8 mouse cellular contexts compared by ENCODE assay signal in genomic region chr4:48472792-48473650, GRCm38 (mm10). TPM values are rescaled to one million over a fixed set of nuclear protein-coding genes. Genes with fewer than 3 reads are reported as not detected.
DNase-seq lines count a peak whose midpoint lies in the region; ATAC-seq lines count a peak whose summit lies in the region.

Gene Tex10 (minus strand): TSS chr4:48473459.

- H3K9ac ChIP-seq in heart, embryonic 14.5 days (ENCODE audit: low read length), result peak within 1 kb of the TSS; percentile 97
- H3K9ac ChIP-seq in liver, embryonic 13.5 days, result peak within 1 kb of the TSS; percentile 97
- H3K9ac ChIP-seq in stomach, embryonic 16.5 days (ENCODE audit: low read length), result peak within 1 kb of the TSS; percentile 97

- H3K27me3 ChIP-seq in heart, embryonic 14.5 days (ENCODE audit: control insufficient read depth, insufficient read depth, low read length), result no peaks in the 10 kb centered on the region
- H3K27me3 ChIP-seq in liver, embryonic 13.5 days, result no peaks in the 10 kb centered on the region
- H3K27me3 ChIP-seq in stomach, embryonic 16.5 days (ENCODE audit: control insufficient read depth, insufficient read depth, low read length), result no peaks in the 10 kb centered on the region

- under 1% methylated on average over 89 of the region's 89 CpGs for WGBS in heart, embryonic 14.5 days
- WGBS in liver, embryonic 13.5 days (ENCODE audit: insufficient replicate concordance), result under 1% methylated on average over 89 of the region's 89 CpGs
- WGBS in stomach, embryonic 16.5 days, result under 1% methylated on average over 89 of the region's 89 CpGs

- ATAC-seq in CD4-positive, CD25-positive, alpha-beta regulatory T cell, adult 4 months, result peak; percentile 91
- peak; percentile 93 for ATAC-seq in heart, embryonic 14.5 days (ENCODE audit: insufficient number of reproducible peaks, insufficient read depth, low FRiP score, low read depth)
- peak; percentile 90 for ATAC-seq in liver, embryonic 13.5 days (ENCODE audit: low read depth)
- ATAC-seq in stomach, embryonic 16.5 days (ENCODE audit: insufficient read depth, low FRiP score), result peak; percentile 97

- peak; percentile 65 for DNase-seq in c-Kit-negative CD71-positive TER-119-positive erythroid progenitor cells, embryonic 14.5 days (ENCODE audit: low read depth, low spot score)
- peak; percentile 63 for DNase-seq in fibroblast of lung, adult 2 months (ENCODE audit: low read depth)
- DNase-seq in kidney, postnatal 14 days, result peak; percentile 93
- peak; percentile 83 for DNase-seq in liver, embryonic 13.5 days
- peak; percentile 95 for DNase-seq in neural tube, embryonic 10.5 days (ENCODE audit: extremely low spot score, low spot score)

- H3K4me1 ChIP-seq in heart, embryonic 14.5 days (ENCODE audit: control insufficient read depth in 2 of 2, insufficient read depth in 2 of 2, low read length in 2 of 2), result peaks cover 0 to 15% of the 10 kb centered on the region in 2 experiments; a peak in 2 of 4 replicates
- H3K4me1 ChIP-seq in liver, embryonic 13.5 days (replicated peaks), result peaks cover 16% of the 10 kb centered on the region
- peaks cover 14% of the 10 kb centered on the region for H3K4me1 ChIP-seq in stomach, embryonic 16.5 days (ENCODE audit: control insufficient read depth, insufficient read depth, low read length)

- H3K4me2 ChIP-seq in heart, embryonic 14.5 days (ENCODE audit: low read length), result peak within 1 kb of the TSS; percentile 93
- peak within 1 kb of the TSS; percentile 92 for H3K4me2 ChIP-seq in liver, embryonic 13.5 days
- H3K4me2 ChIP-seq in stomach, embryonic 16.5 days (ENCODE audit: low read depth, low read length), result peak within 1 kb of the TSS; percentile 81

- H3K4me3 ChIP-seq in heart, embryonic 14.5 days (ENCODE audit: control insufficient read depth in 1 of 2, insufficient read depth in 1 of 2, low read depth in 1 of 2, low read length in 2 of 2), result peak within 1 kb of the TSS; percentile 88 to 99
- H3K4me3 ChIP-seq in liver, embryonic 13.5 days (replicated peaks), result peak within 1 kb of the TSS; percentile 96
- peak within 1 kb of the TSS; percentile 98 for H3K4me3 ChIP-seq in stomach, embryonic 16.5 days (replicated peaks; ENCODE audit: low read length)

- peaks cover 8% of the 10 kb centered on the region for H3K36me3 ChIP-seq in heart, embryonic 14.5 days (ENCODE audit: control insufficient read depth, insufficient read depth, low read length)
- H3K36me3 ChIP-seq in liver, embryonic 13.5 days, result peaks cover 8% of the 10 kb centered on the region
- H3K36me3 ChIP-seq in stomach, embryonic 16.5 days (ENCODE audit: control insufficient read depth, insufficient read depth, low read length), result no peaks in the 10 kb centered on the region

- H3K27ac ChIP-seq in heart, embryonic 14.5 days (replicated peaks in 1 of 2; ENCODE audit: control insufficient read depth in 1 of 2, insufficient read depth in 1 of 2, low read depth in 2 of 2, low read length in 2 of 2), result peak within 1 kb of the TSS; percentile 52 to 78; a peak in 3 of 4 replicates
- H3K27ac ChIP-seq in liver, embryonic 13.5 days, result peak within 1 kb of the TSS; percentile 82
- peak within 1 kb of the TSS; percentile 86 for H3K27ac ChIP-seq in stomach, embryonic 16.5 days (ENCODE audit: low read length)

- no peaks in the 10 kb centered on the region for H3K9me3 ChIP-seq in heart, embryonic 14.5 days (ENCODE audit: control insufficient read depth, low read length)
- H3K9me3 ChIP-seq in liver, embryonic 13.5 days (replicated peaks), result no peaks in the 10 kb centered on the region
- H3K9me3 ChIP-seq in stomach, embryonic 16.5 days (replicated peaks; ENCODE audit: control insufficient read depth, low read length), result no peaks in the 10 kb centered on the region

RNA-seq across cellular contexts. Expression of gene Tex10, which starts in this region (rescaled TPM):
- polyA plus RNA-seq in CD4-positive, CD25-positive, alpha-beta regulatory T cell, adult 4 months (2017; shearing (Covaris generic)), result 10 to 100 TPM; 70.8 to 77.0 TPM
- 35.7 and 36.3 TPM in 2 replicates for polyA plus RNA-seq in heart, embryonic 14.5 days (2014; fragmentation: Nextera tagmentation; extraction: Ambion mirVana)
- 20.3 and 28.7 TPM in 2 replicates for polyA plus RNA-seq in liver, embryonic 13.5 days (2015; fragmentation: Nextera tagmentation; extraction: Ambion mirVana)
- 47.6 and 49.4 TPM in 2 replicates for polyA plus RNA-seq in stomach, embryonic 16.5 days (2015; fragmentation: Nextera tagmentation; extraction: Ambion mirVana)

Comparison
In these comparisons a context has a peak if more than half of its experiments do, and no peak if none do; other contexts are left out.
1. Peak in every context shown above with its lines: DNase-seq, ATAC-seq, H3K4me3 ChIP-seq and H3K27ac ChIP-seq.